Mouse (Mus musculus) megakaryocyte-erythroid progenitor cell, adult 5 weeks (primary cell): Measurements from ENCODE around the gene Pex5l. TPM values are rescaled to one million over a fixed set of nuclear protein-coding genes. Genes with fewer than 3 reads are reported as not detected.

Experiments used
- polyA plus RNA-seq: library from polyadenylated mRNA; stranded (reverse); fragments of >175 nt; gene quantifications from 2 replicates; pipeline ENCODE4 v1.2.3, GENCODE M21; 2012

Gene Pex5l
- not detected in 2 replicates for polyA plus RNA-seq

DNA sequence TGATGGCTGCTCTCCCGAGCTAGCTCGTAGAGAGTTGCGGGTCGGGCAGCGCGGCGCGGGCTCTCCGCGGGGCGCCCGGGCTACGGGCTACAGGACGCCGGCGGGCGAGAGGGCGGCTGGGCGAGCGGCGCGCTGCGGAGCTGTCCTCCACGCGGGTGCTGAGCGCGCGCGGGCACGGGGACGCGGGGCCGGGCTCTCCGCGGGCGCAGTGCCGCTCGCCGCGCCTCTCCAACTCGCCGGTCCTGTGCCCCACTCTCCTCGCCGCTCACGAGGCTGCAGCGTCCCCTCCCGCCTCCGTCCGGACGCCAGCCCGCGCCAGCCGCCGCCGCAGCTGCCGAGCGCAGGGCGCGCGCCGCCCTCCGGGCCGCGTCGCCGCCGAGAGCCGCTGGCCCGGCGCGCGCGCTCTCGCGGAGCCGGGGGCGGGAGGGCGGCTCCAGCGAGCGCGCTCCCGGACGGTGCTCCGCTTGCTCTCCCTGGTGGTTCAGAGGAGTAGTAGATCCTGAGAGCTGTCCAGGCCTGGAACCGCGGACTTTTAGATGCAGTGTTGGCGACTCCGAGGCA lies at the start of gene Pex5l:
Pex5l (minus strand) TSS at position 347 of the 561 bp plus-strand sequence.

